Mouse (Mus musculus): ENCODE measurements around the gene Lurap1l. TPM values are rescaled to one million over a fixed set of nuclear protein-coding genes. Genes with fewer than 3 reads are reported as not detected.

Lurap1l gene
- total and polyA plus RNA-seq, 2 experiments from 2014 or later: 9.1 to 13.5 TPM

- Histone ChIP-seq H3K36me3 (ENCODE audit: insufficient read depth, low read length) (no peaks in the 10 kb centered on the region), H3K9ac (replicated peaks; ENCODE audit: low read length) (no peak overlapping the region), H3K27me3 (ENCODE audit: insufficient read depth, low read length) (no peaks in the 10 kb centered on the region), H3K27ac (no peak overlapping the region), H3K4me3 (ENCODE audit: low read length) (no peak overlapping the region), H3K4me1 (ENCODE audit: insufficient read depth, low read length) (no peaks in the 10 kb centered on the region), H3K4me2 (ENCODE audit: low read depth, low read length) (no peak overlapping the region), H3K9me3 (ENCODE audit: low read length) (no peaks in the 10 kb centered on the region)
- ATAC-seq (no peak), DNase-seq (ENCODE audit: low spot score) (no peak)
- TF ChIP-seq CTCF (IDR thresholded peaks at IDR 0.05; ENCODE audit: low read depth): no peak
- WGBS: 77% methylated on average over 2 of the region's 2 CpGs
Observed at GRCm38 (mm10) chr4:80949720-80950119, 39.3 kb downstream of the Lurap1l start.

GRCm38 (mm10) chr4:80950280-80950781 lies 39.9 kb downstream of the Lurap1l start:
- TF ChIP-seq CTCF (IDR thresholded peaks at IDR 0.05; ENCODE audit: low read depth): no peak
- 57% methylated on average over 8 of the region's 8 CpGs for WGBS

GRCm38 (mm10) chr4:80952653-80953052 lies 42.2 kb downstream of the Lurap1l start:
- DNase-seq (ENCODE audit: low spot score) (no peak), ATAC-seq (no peak)
- Histone ChIP-seq H3K9me3 (ENCODE audit: low read length) (no peaks in the 10 kb centered on the region), H3K4me1 (ENCODE audit: insufficient read depth, low read length) (no peaks in the 10 kb centered on the region), H3K27ac (no peak overlapping the region), H3K36me3 (ENCODE audit: insufficient read depth, low read length) (no peaks in the 10 kb centered on the region), H3K9ac (replicated peaks; ENCODE audit: low read length) (no peak overlapping the region), H3K4me3 (ENCODE audit: low read length) (no peak overlapping the region), H3K4me2 (ENCODE audit: low read depth, low read length) (no peak overlapping the region), H3K27me3 (ENCODE audit: insufficient read depth, low read length) (no peaks in the 10 kb centered on the region)
- WGBS: 76% methylated on average over 1 of the region's 1 CpGs
- TF ChIP-seq CTCF (IDR thresholded peaks at IDR 0.05; ENCODE audit: low read depth): peak; percentile 34; the same call in 1 of the 2 replicates

More at GRCm38 (mm10) chr4:80950280-80950781, 39.9 kb downstream of the Lurap1l start:
- H3K9me3 ChIP-seq (ENCODE audit: low read length): no peaks in the 10 kb centered on the region
- no peak overlapping the region for H3K27ac ChIP-seq
- H3K27me3 ChIP-seq (ENCODE audit: insufficient read depth, low read length): no peaks in the 10 kb centered on the region
- ATAC-seq (no peak), DNase-seq (ENCODE audit: low spot score) (no peak)
- H3K9ac ChIP-seq (replicated peaks; ENCODE audit: low read length): no peak overlapping the region
- H3K4me3 ChIP-seq (ENCODE audit: low read length): no peak overlapping the region
- no peaks in the 10 kb centered on the region for H3K36me3 ChIP-seq (ENCODE audit: insufficient read depth, low read length)
- no peak overlapping the region for H3K4me2 ChIP-seq (ENCODE audit: low read depth, low read length)
- no peaks in the 10 kb centered on the region for H3K4me1 ChIP-seq (ENCODE audit: insufficient read depth, low read length)

GRCm38 (mm10) chr4:80955942-80956341 lies 45.5 kb downstream of the Lurap1l start:
- Histone ChIP-seq H3K9me3 (ENCODE audit: low read length) (no peaks in the 10 kb centered on the region), H3K4me2 (ENCODE audit: low read depth, low read length) (no peak overlapping the region), H3K36me3 (ENCODE audit: insufficient read depth, low read length) (no peaks in the 10 kb centered on the region), H3K27me3 (ENCODE audit: insufficient read depth, low read length) (no peaks in the 10 kb centered on the region), H3K9ac (replicated peaks; ENCODE audit: low read length) (no peak overlapping the region), H3K4me1 (ENCODE audit: insufficient read depth, low read length) (no peaks in the 10 kb centered on the region), H3K27ac (no peak overlapping the region), H3K4me3 (ENCODE audit: low read length) (no peak overlapping the region)
- 63% methylated on average over 2 of the region's 2 CpGs for WGBS
- ATAC-seq (no peak), DNase-seq (ENCODE audit: low spot score) (no peak)
- no peak for TF ChIP-seq CTCF (IDR thresholded peaks at IDR 0.05; ENCODE audit: low read depth)

- Histone ChIP-seq H3K27ac (no peak overlapping the region), H3K4me3 (ENCODE audit: low read length) (no peak overlapping the region), H3K4me2 (ENCODE audit: low read depth, low read length) (no peak overlapping the region), H3K27me3 (ENCODE audit: insufficient read depth, low read length) (no peaks in the 10 kb centered on the region), H3K9me3 (ENCODE audit: low read length) (no peaks in the 10 kb centered on the region), H3K36me3 (ENCODE audit: insufficient read depth, low read length) (no peaks in the 10 kb centered on the region), H3K4me1 (ENCODE audit: insufficient read depth, low read length) (no peaks in the 10 kb centered on the region), H3K9ac (replicated peaks; ENCODE audit: low read length) (no peak overlapping the region)
- ATAC-seq (no peak), DNase-seq (ENCODE audit: low spot score) (no peak)
- TF ChIP-seq CTCF (IDR thresholded peaks at IDR 0.05; ENCODE audit: low read depth): no peak
- 92% methylated on average over 17 of the region's 17 CpGs for WGBS
Observed at GRCm38 (mm10) chr4:80967526-80967925, 57.1 kb downstream of the Lurap1l start.

- ATAC-seq (no peak), DNase-seq (ENCODE audit: low spot score) (no peak)
- no peaks in the 10 kb centered on the region for H3K4me1 ChIP-seq (ENCODE audit: insufficient read depth, low read length)
- TF ChIP-seq CTCF (IDR thresholded peaks at IDR 0.05; ENCODE audit: low read depth): no peak
- H3K36me3 ChIP-seq (ENCODE audit: insufficient read depth, low read length): no peaks in the 10 kb centered on the region
- H3K9ac ChIP-seq (replicated peaks; ENCODE audit: low read length): no peak overlapping the region
- no peak overlapping the region for H3K27ac ChIP-seq
- H3K9me3 ChIP-seq (ENCODE audit: low read length): no peaks in the 10 kb centered on the region
- WGBS: 8% methylated on average over 1 of the region's 1 CpGs
- no peak overlapping the region for H3K4me3 ChIP-seq (ENCODE audit: low read length)
- H3K27me3 ChIP-seq (ENCODE audit: insufficient read depth, low read length): no peaks in the 10 kb centered on the region
- H3K4me2 ChIP-seq (ENCODE audit: low read depth, low read length): no peak overlapping the region
Observed at GRCm38 (mm10) chr4:80971846-80972245, 61.4 kb downstream of the Lurap1l start.

- Histone ChIP-seq H3K27me3 (ENCODE audit: insufficient read depth, low read length) (no peaks in the 10 kb centered on the region), H3K4me3 (ENCODE audit: low read length) (no peak overlapping the region), H3K9me3 (ENCODE audit: low read length) (no peaks in the 10 kb centered on the region), H3K9ac (replicated peaks; ENCODE audit: low read length) (no peak overlapping the region), H3K27ac (no peak overlapping the region), H3K36me3 (ENCODE audit: insufficient read depth, low read length) (no peaks in the 10 kb centered on the region), H3K4me2 (ENCODE audit: low read depth, low read length) (no peak overlapping the region), H3K4me1 (ENCODE audit: insufficient read depth, low read length) (no peaks in the 10 kb centered on the region)
- no peak for TF ChIP-seq CTCF (IDR thresholded peaks at IDR 0.05; ENCODE audit: low read depth)
- DNase-seq (ENCODE audit: low spot score) (no peak), ATAC-seq (no peak)
Observed at GRCm38 (mm10) chr4:80973896-80974295, 63.5 kb downstream of the Lurap1l start.
